Mouse (Mus musculus): Measurements from ENCODE around the gene Ttc21a. TPM values are rescaled to one million over a fixed set of nuclear protein-coding genes. Genes with fewer than 3 reads are reported as not detected.
A peak's percentile ranks its signal among the peaks of the same experiment; 100 is the strongest.

Gene Ttc21a
- polyA plus RNA-seq, 1 experiment from 2014 or later, result 1.2 TPM

GRCm38 (mm10) chr9:119993092-119993844 is 55.9 kb downstream of the Ttc21a start:
- Histone ChIP-seq H3K4me1 (replicated peaks) (no peaks in the 10 kb centered on the region), H3K27ac (no peak overlapping the region), H3K9me3 (no peaks in the 10 kb centered on the region), H3K4me3 (no peak overlapping the region), H3K27me3 (0 out of 2 replicates have a peak, but pooled peaks cover 5% of the 10 kb centered on the region), H3K9ac (no peak overlapping the region), H3K4me2 (no peak overlapping the region), H3K36me3 (no peaks in the 10 kb centered on the region)
- 81% methylated on average over 10 of the region's 10 CpGs for WGBS
- no peak for ATAC-seq (ENCODE audit: low FRiP score)

- ATAC-seq (ENCODE audit: low FRiP score), result no peak
- no peaks in the 10 kb centered on the region for H3K4me1 ChIP-seq (replicated peaks)
Observed at GRCm38 (mm10) chr9:119994207-119994606, 56.8 kb downstream of the Ttc21a start.

GRCm38 (mm10) chr9:119996080-119996479 is 58.7 kb downstream of the Ttc21a start:
- ATAC-seq (ENCODE audit: low FRiP score), result no peak
- no peaks in the 10 kb centered on the region for H3K4me1 ChIP-seq (replicated peaks)
- H3K27ac ChIP-seq, result no peak overlapping the region
- H3K4me2 ChIP-seq, result no peak overlapping the region
- no peak overlapping the region for H3K4me3 ChIP-seq
- peaks cover 18% of the 10 kb centered on the region; the same call in 1 of the 2 replicates for H3K27me3 ChIP-seq
- WGBS, result 87% methylated on average over 4 of the region's 4 CpGs
- no peak overlapping the region for H3K9ac ChIP-seq
- H3K9me3 ChIP-seq, result no peaks in the 10 kb centered on the region
- no peaks in the 10 kb centered on the region for H3K36me3 ChIP-seq

More at GRCm38 (mm10) chr9:119994207-119994606, 56.8 kb downstream of the Ttc21a start:
- Histone ChIP-seq H3K9ac (no peak overlapping the region), H3K9me3 (no peaks in the 10 kb centered on the region), H3K4me2 (no peak overlapping the region), H3K27me3 (0 out of 2 replicates have a peak, but pooled peaks cover 6% of the 10 kb centered on the region), H3K36me3 (no peaks in the 10 kb centered on the region), H3K27ac (no peak overlapping the region), H3K4me3 (no peak overlapping the region)
- 79% methylated on average over 7 of the region's 7 CpGs for WGBS

- H3K9me3 ChIP-seq, result no peaks in the 10 kb centered on the region
- H3K9ac ChIP-seq, result no peak overlapping the region
- H3K27me3 ChIP-seq, result peaks cover 19% of the 10 kb centered on the region; the same call in 1 of the 2 replicates
- ATAC-seq (ENCODE audit: low FRiP score), result no peak
- WGBS, result 77% methylated on average over 1 of the region's 1 CpGs
- H3K4me1 ChIP-seq (replicated peaks), result peaks cover 7% of the 10 kb centered on the region; the same call in 1 of the 2 replicates
- no peak overlapping the region for H3K4me3 ChIP-seq
- H3K4me2 ChIP-seq, result no peak overlapping the region
- no peak overlapping the region for H3K27ac ChIP-seq
- H3K36me3 ChIP-seq, result no peaks in the 10 kb centered on the region
Observed at GRCm38 (mm10) chr9:119998776-119999175, 61.4 kb downstream of the Ttc21a start.

- 81% methylated on average over 6 of the region's 6 CpGs for WGBS
- Histone ChIP-seq H3K4me1 (replicated peaks) (peaks cover 7% of the 10 kb centered on the region; the same call in 1 of the 2 replicates), H3K9me3 (no peaks in the 10 kb centered on the region), H3K9ac (no peak overlapping the region), H3K27me3 (peaks cover 19% of the 10 kb centered on the region; the same call in 1 of the 2 replicates), H3K4me3 (no peak overlapping the region), H3K36me3 (no peaks in the 10 kb centered on the region), H3K4me2 (no peak overlapping the region), H3K27ac (no peak overlapping the region)
- ATAC-seq (ENCODE audit: low FRiP score), result no peak
Observed at GRCm38 (mm10) chr9:119999636-120000035, 62.2 kb downstream of the Ttc21a start.

GRCm38 (mm10) chr9:120000761-120001160 is 63.4 kb downstream of the Ttc21a start:
- no peak for ATAC-seq (ENCODE audit: low FRiP score)
- H3K9ac ChIP-seq, result no peak overlapping the region
- WGBS, result 83% methylated on average over 5 of the region's 5 CpGs

GRCm38 (mm10) chr9:120001945-120002725 is 64.7 kb downstream of the Ttc21a start:
- Histone ChIP-seq H3K4me2 (peak overlapping the region; percentile 47), H3K9ac (peak overlapping the region; percentile 44)
- ATAC-seq (ENCODE audit: low FRiP score), result 0 out of 2 replicates have a peak, but pooled peaks have one; percentile 43

More at GRCm38 (mm10) chr9:120000761-120001160, 63.4 kb downstream of the Ttc21a start:
- peaks cover 19% of the 10 kb centered on the region; the same call in 1 of the 2 replicates for H3K27me3 ChIP-seq
- H3K4me1 ChIP-seq (replicated peaks), result peaks cover 7% of the 10 kb centered on the region; the same call in 1 of the 2 replicates
- H3K4me2 ChIP-seq, result no peak overlapping the region
- H3K27ac ChIP-seq, result no peak overlapping the region
- no peak overlapping the region for H3K4me3 ChIP-seq
- no peaks in the 10 kb centered on the region for H3K36me3 ChIP-seq
- no peaks in the 10 kb centered on the region for H3K9me3 ChIP-seq

GRCm38 (mm10) chr9:120002893-120003292 is 65.5 kb downstream of the Ttc21a start:
- peaks cover 19% of the 10 kb centered on the region; the same call in 1 of the 2 replicates for H3K27me3 ChIP-seq
- no peak overlapping the region for H3K27ac ChIP-seq
- H3K36me3 ChIP-seq, result no peaks in the 10 kb centered on the region
- H3K4me2 ChIP-seq, result no peak overlapping the region
- H3K9me3 ChIP-seq, result no peaks in the 10 kb centered on the region
- no peak overlapping the region for H3K9ac ChIP-seq
- no peak for ATAC-seq (ENCODE audit: low FRiP score)
- H3K4me1 ChIP-seq (replicated peaks), result peaks cover 7% of the 10 kb centered on the region; the same call in 1 of the 2 replicates
- no peak overlapping the region for H3K4me3 ChIP-seq
- 80% methylated on average over 5 of the region's 5 CpGs for WGBS

More at GRCm38 (mm10) chr9:120001945-120002725, 64.7 kb downstream of the Ttc21a start:
- peaks cover 19% of the 10 kb centered on the region; the same call in 1 of the 2 replicates for H3K27me3 ChIP-seq
- H3K36me3 ChIP-seq, result no peaks in the 10 kb centered on the region
- H3K27ac ChIP-seq, result no peak overlapping the region
- peak overlapping the region; percentile 29 for H3K4me3 ChIP-seq
- no peaks in the 10 kb centered on the region for H3K9me3 ChIP-seq
- WGBS, result 12% methylated on average over 31 of the region's 31 CpGs
- peaks cover 7% of the 10 kb centered on the region; the same call in 1 of the 2 replicates for H3K4me1 ChIP-seq (replicated peaks)

- Histone ChIP-seq H3K4me2 (no peak overlapping the region), H3K27me3 (peaks cover 7% of the 10 kb centered on the region; the same call in 1 of the 2 replicates), H3K9me3 (no peaks in the 10 kb centered on the region), H3K27ac (no peak overlapping the region), H3K9ac (no peak overlapping the region), H3K36me3 (no peaks in the 10 kb centered on the region), H3K4me3 (no peak overlapping the region), H3K4me1 (replicated peaks) (peaks cover 12% of the 10 kb centered on the region)
- 75% methylated on average over 3 of the region's 3 CpGs for WGBS
- no peak for ATAC-seq (ENCODE audit: low FRiP score)
Observed at GRCm38 (mm10) chr9:120005936-120006335, 68.5 kb downstream of the Ttc21a start.

GRCm38 (mm10) chr9:120007833-120008232 is 70.4 kb downstream of the Ttc21a start:
- Histone ChIP-seq H3K27ac (no peak overlapping the region), H3K4me2 (no peak overlapping the region), H3K4me3 (no peak overlapping the region), H3K9ac (no peak overlapping the region), H3K27me3 (0 out of 2 replicates have a peak, but pooled peaks cover 6% of the 10 kb centered on the region), H3K36me3 (no peaks in the 10 kb centered on the region), H3K9me3 (no peaks in the 10 kb centered on the region), H3K4me1 (replicated peaks) (peaks cover 8% of the 10 kb centered on the region; the same call in 1 of the 2 replicates)
- 88% methylated on average over 1 of the region's 1 CpGs for WGBS
- ATAC-seq (ENCODE audit: low FRiP score), result no peak

GRCm38 (mm10) chr9:120009226-120009841 is 71.9 kb downstream of the Ttc21a start:
- Histone ChIP-seq H3K9me3 (no peaks in the 10 kb centered on the region), H3K27me3 (0 out of 2 replicates have a peak, but pooled peaks cover 13% of the 10 kb centered on the region), H3K4me3 (no peak overlapping the region), H3K4me2 (no peak overlapping the region), H3K4me1 (replicated peaks) (peaks cover 8% of the 10 kb centered on the region; the same call in 1 of the 2 replicates), H3K9ac (no peak overlapping the region), H3K27ac (no peak overlapping the region), H3K36me3 (no peaks in the 10 kb centered on the region)
- 76% methylated on average over 7 of the region's 7 CpGs for WGBS
- ATAC-seq (ENCODE audit: low FRiP score), result no peak
